Mouse (Mus musculus) G1E-ER4 (cell line): ENCODE measurements around the gene Ncan. TPM values are rescaled to one million over a fixed set of nuclear protein-coding genes. Genes with fewer than 3 reads are reported as not detected.

Source experiments
- GATA1 ChIP-seq: IDR thresholded peaks from one replicate; pipeline ENCODE4 v1.8.0; 2012; ENCODE audit warnings: low read length, inconsistent platforms
- polyA plus RNA-seq: library from polyadenylated mRNA; stranded (reverse); fragments of >175 nt; gene quantifications from 2 replicates; pipeline ENCODE4 v1.2.3, GENCODE M21; 2012

Gene Ncan
- polyA plus RNA-seq, 1 experiment = not detected

DNA sequence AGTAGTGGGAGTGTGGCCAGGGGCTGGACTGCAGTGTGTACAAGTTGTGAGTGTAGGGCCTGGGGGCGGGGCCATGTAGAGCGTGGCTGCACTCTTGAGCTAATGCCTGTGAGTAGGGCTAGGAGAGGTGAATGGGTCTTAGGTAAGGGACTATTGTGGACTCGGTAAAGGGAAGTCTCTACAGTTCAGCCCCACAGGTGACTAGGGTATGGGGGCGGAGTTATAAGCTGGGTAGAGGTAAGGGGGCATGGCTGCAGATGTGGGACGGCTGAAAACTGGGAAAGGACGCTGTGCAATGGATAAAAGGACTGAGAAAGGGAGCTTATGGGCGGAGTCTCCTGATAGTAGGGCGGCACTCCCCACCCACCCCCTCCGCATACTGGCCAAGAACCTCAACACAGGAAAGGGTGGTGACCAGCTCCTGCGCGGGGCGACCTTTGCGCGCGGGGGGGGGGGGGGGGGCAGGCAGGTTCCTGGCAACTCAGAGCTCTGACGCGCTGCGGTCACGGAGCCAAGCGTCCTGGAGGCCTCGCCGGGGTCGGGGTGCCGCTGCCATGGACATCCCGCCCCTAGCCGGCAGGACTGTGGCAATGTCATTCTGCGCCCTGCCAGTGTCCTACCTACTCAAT is 48.1 kb downstream of the Ncan start, which contains the start of gene Tm6sf2:
Gene Tm6sf2 (plus strand): TSS at position 484 of the 629 bp plus-strand sequence.
- no peak for TF ChIP-seq GATA1

DNA sequence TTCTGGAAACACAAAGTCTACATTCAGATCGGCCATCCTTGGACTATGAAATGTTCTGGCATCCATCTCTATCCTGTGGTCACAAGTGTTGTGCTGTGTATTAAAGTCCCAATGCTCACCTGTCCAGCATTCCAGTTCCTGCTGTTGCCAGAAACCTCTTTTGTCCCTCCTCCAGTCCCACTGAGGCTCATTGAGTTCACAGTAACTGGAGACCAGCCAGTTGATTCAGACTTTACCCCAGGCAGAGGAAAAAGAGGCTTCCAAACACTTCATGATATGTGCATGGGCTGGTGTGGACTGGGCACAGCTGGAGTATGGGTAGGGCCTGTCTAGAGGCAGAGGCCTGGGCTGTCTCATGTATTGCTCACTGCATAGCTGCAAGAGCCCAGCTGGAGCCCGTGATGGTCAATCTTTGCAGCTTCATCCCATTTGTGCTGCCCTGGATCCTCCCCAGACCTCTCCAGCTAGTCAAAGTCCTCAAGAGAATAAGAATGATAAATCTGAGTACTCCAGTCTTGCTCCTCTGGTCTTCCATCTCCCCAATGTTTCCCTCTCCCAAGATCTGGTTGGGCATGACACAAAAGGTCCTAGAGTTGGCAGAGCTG is 48.7 kb downstream of the Ncan start:
- no peak for TF ChIP-seq GATA1

DNA sequence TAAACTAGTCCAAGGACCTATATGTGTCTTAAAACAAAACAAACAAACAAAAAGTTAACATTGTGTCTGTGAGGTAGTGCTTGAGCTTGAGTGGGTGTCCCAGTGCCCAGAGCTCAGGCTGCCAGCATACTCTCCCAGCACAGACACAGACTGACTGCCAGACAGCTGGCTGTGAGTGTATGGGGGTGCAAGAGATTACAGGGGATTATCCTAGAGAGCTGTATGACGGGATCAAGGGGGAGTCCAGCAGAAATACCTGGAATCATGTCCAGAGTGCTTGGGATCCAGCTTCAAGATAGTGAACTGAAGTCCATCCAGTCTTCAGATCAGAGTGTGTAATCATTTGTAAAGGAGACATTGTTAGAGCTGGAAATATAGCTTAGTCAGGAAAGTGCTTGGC is 63.0 kb downstream of the Ncan start:
- TF ChIP-seq GATA1 = no peak

- no peak for TF ChIP-seq GATA1
Measured at GRCm38 (mm10) chr8:70049662-70050061, 71.0 kb downstream of the Ncan start.

DNA sequence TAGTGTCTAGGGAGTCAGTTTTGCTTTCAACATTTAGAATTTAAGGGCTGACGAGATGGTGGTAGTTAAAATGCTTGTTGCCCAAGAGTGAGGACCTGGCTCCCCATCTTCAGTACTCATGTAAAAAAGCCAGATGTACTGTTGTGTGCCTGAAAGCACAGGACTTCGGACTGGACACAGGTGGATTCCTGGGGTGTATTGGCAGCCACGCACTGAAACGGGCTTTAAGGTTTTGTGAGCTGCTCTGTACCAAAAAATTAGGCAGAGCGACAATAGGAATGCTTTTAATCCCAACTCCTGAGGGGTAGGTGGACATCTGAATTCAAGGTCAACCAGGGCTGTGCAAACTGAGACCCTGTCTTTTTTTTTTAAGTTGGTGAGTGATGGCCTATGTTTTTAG is 76.7 kb downstream of the Ncan start:
- no peak for TF ChIP-seq GATA1

Other genes with a start within 250 kb of the Ncan start
- gene Cilp2, start 233.2 kb downstream of the Ncan start, polyA plus RNA-seq = 0.02 and 0.03 TPM in 2 replicates
- gene Tssk6, start 218.7 kb downstream of the Ncan start, polyA plus RNA-seq = 0.13 and 0.17 TPM in 2 replicates
- gene Ndufa13, start 218.3 kb downstream of the Ncan start, polyA plus RNA-seq = 148 and 187 TPM in 2 replicates
- 4.4 and 7.0 TPM in 2 replicates for gene Yjefn3, start 218.2 kb downstream of the Ncan start, polyA plus RNA-seq
- gene Gatad2a, start 124.5 kb downstream of the Ncan start, polyA plus RNA-seq = 79.8 and 115 TPM in 2 replicates
- 44.0 and 45.1 TPM in 2 replicates for gene Mau2, start 78.1 kb downstream of the Ncan start, polyA plus RNA-seq
- gene Sugp1, start 78.1 kb downstream of the Ncan start, polyA plus RNA-seq = 48.9 and 53.3 TPM in 2 replicates
- gene Tm6sf2, start 47.9 kb downstream of the Ncan start, polyA plus RNA-seq = 0.08 TPM in 1 of 2 replicates, not detected in the other
- gene Hapln4, start 37.4 kb downstream of the Ncan start, polyA plus RNA-seq = not detected in 2 replicates
- 17.2 and 17.9 TPM in 2 replicates for gene Nr2c2ap, start 10.5 kb upstream of the Ncan start, polyA plus RNA-seq
- gene Rfxank, start 18.3 kb upstream of the Ncan start, polyA plus RNA-seq = 3.2 and 6.5 TPM in 2 replicates
- 20.5 and 52.7 TPM in 2 replicates for gene Borcs8, start 18.6 kb upstream of the Ncan start, polyA plus RNA-seq
- 2.7 and 3.6 TPM in 2 replicates for gene Mef2b, start 18.8 kb upstream of the Ncan start, polyA plus RNA-seq
- 130 and 149 TPM in 2 replicates for gene Tmem161a, start 51.5 kb upstream of the Ncan start, polyA plus RNA-seq
- gene Slc25a42, start 91.4 kb upstream of the Ncan start, polyA plus RNA-seq = 18.7 and 20.1 TPM in 2 replicates
- gene Sugp2, start 113.4 kb upstream of the Ncan start, polyA plus RNA-seq = 21.8 and 26.2 TPM in 2 replicates
- gene Armc6, start 113.6 kb upstream of the Ncan start, polyA plus RNA-seq = 24.5 and 26.2 TPM in 2 replicates
- gene Homer3, start 162.0 kb upstream of the Ncan start, polyA plus RNA-seq = 34.3 and 37.1 TPM in 2 replicates
- gene Ddx49, start 181.6 kb upstream of the Ncan start, polyA plus RNA-seq = 41.5 and 54.5 TPM in 2 replicates
- gene Cope, start 181.6 kb upstream of the Ncan start, polyA plus RNA-seq = 311 and 375 TPM in 2 replicates
- gene Cers1, start 194.9 kb upstream of the Ncan start, polyA plus RNA-seq = not detected in 2 replicates
- not detected in 2 replicates for gene Gdf1, start 208.9 kb upstream of the Ncan start, polyA plus RNA-seq
- gene Upf1, start 232.4 kb upstream of the Ncan start, polyA plus RNA-seq = 126 and 139 TPM in 2 replicates